Mouse (Mus musculus): Measurements from ENCODE around the gene Scd3. TPM values are rescaled to one million over a fixed set of nuclear protein-coding genes. Genes with fewer than 3 reads are reported as not detected.

Gene Scd3
- total and polyA plus RNA-seq, 2 experiments from 2014 or later = 0.14 TPM; not detected in 1

GRCm38 (mm10) chr19:44286109-44286508, 83.0 kb downstream of the Scd3 start:
- Histone ChIP-seq H3K9me3 (replicated peaks; ENCODE audit: control insufficient read depth, low read length) (no peaks in the 10 kb centered on the region), H3K27me3 (ENCODE audit: control insufficient read depth, insufficient read depth, low read length) (no peaks in the 10 kb centered on the region), H3K27ac (ENCODE audit: low read depth) (no peak overlapping the region), H3K36me3 (replicated peaks; ENCODE audit: control insufficient read depth, insufficient read depth, low read length) (no peaks in the 10 kb centered on the region), H3K4me3 (ENCODE audit: low read depth, low read length) (no peak overlapping the region), H3K4me1 (ENCODE audit: control insufficient read depth, insufficient read depth) (peaks cover 41% of the 10 kb centered on the region), H3K9ac (replicated peaks; ENCODE audit: low read depth, low read length) (no peak overlapping the region), H3K4me2 (ENCODE audit: low read depth, low read length) (no peak overlapping the region)
- DNase-seq (ENCODE audit: low spot score) (no peak), ATAC-seq (ENCODE audit: insufficient read depth, low read depth) (no peak)
- TF ChIP-seq EP300 (IDR thresholded peaks at IDR 0.05; ENCODE audit: low read depth) = no peak
- TF ChIP-seq CTCF (IDR thresholded peaks at IDR 0.05; ENCODE audit: low read depth) = no peak
- WGBS = 56% methylated on average over 2 of the region's 2 CpGs

- Histone ChIP-seq H3K36me3 (replicated peaks; ENCODE audit: control insufficient read depth, insufficient read depth, low read length) (no peaks in the 10 kb centered on the region), H3K4me1 (ENCODE audit: control insufficient read depth, insufficient read depth) (peaks cover 44% of the 10 kb centered on the region), H3K27me3 (ENCODE audit: control insufficient read depth, insufficient read depth, low read length) (no peaks in the 10 kb centered on the region), H3K4me2 (ENCODE audit: low read depth, low read length) (no peak overlapping the region), H3K9ac (replicated peaks; ENCODE audit: low read depth, low read length) (no peak overlapping the region), H3K4me3 (ENCODE audit: low read depth, low read length) (no peak overlapping the region), H3K27ac (ENCODE audit: low read depth) (peak overlapping the region; percentile 4; the same call in 1 of the 2 replicates), H3K9me3 (replicated peaks; ENCODE audit: control insufficient read depth, low read length) (no peaks in the 10 kb centered on the region)
- 43% methylated on average over 11 of the region's 11 CpGs for WGBS
- no peak for DNase-seq (ENCODE audit: low spot score)
- TF ChIP-seq CTCF (IDR thresholded peaks at IDR 0.05; ENCODE audit: low read depth) (no peak), EP300 (IDR thresholded peaks at IDR 0.05; ENCODE audit: low read depth) (no peak)
- no peak for ATAC-seq (ENCODE audit: insufficient read depth, low read depth)
Observed at GRCm38 (mm10) chr19:44287415-44288110, 84.5 kb downstream of the Scd3 start.

GRCm38 (mm10) chr19:44292083-44292482, 89.0 kb downstream of the Scd3 start:
- TF ChIP-seq CTCF (IDR thresholded peaks at IDR 0.05; ENCODE audit: low read depth) (no peak), EP300 (IDR thresholded peaks at IDR 0.05; ENCODE audit: low read depth) (no peak)
- H3K9me3 ChIP-seq (replicated peaks; ENCODE audit: control insufficient read depth, low read length) = no peaks in the 10 kb centered on the region
- H3K27me3 ChIP-seq (ENCODE audit: control insufficient read depth, insufficient read depth, low read length) = no peaks in the 10 kb centered on the region
- peak overlapping the region; percentile 87 for H3K27ac ChIP-seq (ENCODE audit: low read depth)
- no peak overlapping the region; the same call in 1 of the 2 replicates for H3K9ac ChIP-seq (replicated peaks; ENCODE audit: low read depth, low read length)
- H3K4me3 ChIP-seq (ENCODE audit: low read depth, low read length) = no peak overlapping the region
- no peak for ATAC-seq (ENCODE audit: insufficient read depth, low read depth)
- no peak overlapping the region for H3K4me2 ChIP-seq (ENCODE audit: low read depth, low read length)
- 81% methylated on average over 2 of the region's 2 CpGs for WGBS
- DNase-seq (ENCODE audit: low spot score) = no peak
- peaks cover 48% of the 10 kb centered on the region for H3K4me1 ChIP-seq (ENCODE audit: control insufficient read depth, insufficient read depth)
- no peaks in the 10 kb centered on the region; the same call in 1 of the 2 replicates for H3K36me3 ChIP-seq (replicated peaks; ENCODE audit: control insufficient read depth, insufficient read depth, low read length)

- Histone ChIP-seq H3K4me2 (ENCODE audit: low read depth, low read length) (peak overlapping the region; percentile 91; the same call in 1 of the 2 replicates), H3K4me1 (ENCODE audit: control insufficient read depth, insufficient read depth) (peaks cover 48% of the 10 kb centered on the region), H3K9me3 (replicated peaks; ENCODE audit: control insufficient read depth, low read length) (no peaks in the 10 kb centered on the region), H3K27me3 (ENCODE audit: control insufficient read depth, insufficient read depth, low read length) (no peaks in the 10 kb centered on the region), H3K36me3 (replicated peaks; ENCODE audit: control insufficient read depth, insufficient read depth, low read length) (no peaks in the 10 kb centered on the region; the same call in 1 of the 2 replicates), H3K27ac (ENCODE audit: low read depth) (peak overlapping the region; percentile 87), H3K4me3 (ENCODE audit: low read depth, low read length) (no peak overlapping the region), H3K9ac (replicated peaks; ENCODE audit: low read depth, low read length) (no peak overlapping the region; the same call in 1 of the 2 replicates)
- DNase-seq (ENCODE audit: low spot score) (no peak), ATAC-seq (ENCODE audit: insufficient read depth, low read depth) (no peak)
- TF ChIP-seq EP300 (IDR thresholded peaks at IDR 0.05; ENCODE audit: low read depth) = no peak
- TF ChIP-seq CTCF (IDR thresholded peaks at IDR 0.05; ENCODE audit: low read depth) = no peak
- WGBS = 51% methylated on average over 3 of the region's 3 CpGs
Observed at GRCm38 (mm10) chr19:44292483-44292882, 89.4 kb downstream of the Scd3 start.

- H3K9ac ChIP-seq (replicated peaks; ENCODE audit: low read depth, low read length) = peak within 1 kb of the TSS; percentile 68
- H3K27me3 ChIP-seq (ENCODE audit: control insufficient read depth, insufficient read depth, low read length) = no peaks in the 10 kb centered on the region
- DNase-seq (ENCODE audit: low spot score) = no peak
- no peak for TF ChIP-seq EP300 (IDR thresholded peaks at IDR 0.05; ENCODE audit: low read depth)
- no peak for TF ChIP-seq CTCF (IDR thresholded peaks at IDR 0.05; ENCODE audit: low read depth)
- H3K4me2 ChIP-seq (ENCODE audit: low read depth, low read length) = peak within 1 kb of the TSS; percentile 91
- WGBS = 2% methylated on average over 21 of the region's 21 CpGs
- peaks cover 5% of the 10 kb centered on the region for H3K36me3 ChIP-seq (replicated peaks; ENCODE audit: control insufficient read depth, insufficient read depth, low read length)
- peak within 1 kb of the TSS; percentile 87 for H3K27ac ChIP-seq (ENCODE audit: low read depth)
- H3K4me3 ChIP-seq (ENCODE audit: low read depth, low read length) = peak within 1 kb of the TSS; percentile 79
- ATAC-seq (ENCODE audit: insufficient read depth, low read depth) = peak; percentile 30
- H3K9me3 ChIP-seq (replicated peaks; ENCODE audit: control insufficient read depth, low read length) = no peaks in the 10 kb centered on the region
- peaks cover 50% of the 10 kb centered on the region for H3K4me1 ChIP-seq (ENCODE audit: control insufficient read depth, insufficient read depth)
Observed at GRCm38 (mm10) chr19:44292941-44293768, 90.1 kb downstream of the Scd3 start, which contains the start of gene Scd2. TSS of gene Scd2 (plus strand) at chr19:44293674.

Other genes starting within 250 kb of the Scd3 start
- gene Cpn1, start 216.7 kb upstream of the Scd3 start, total RNA-seq (2014; rRNA removed; ENCODE audit: low replicate concordance) = not detected in 2 replicates
- gene Cpn1, start 216.7 kb upstream of the Scd3 start, polyA plus RNA-seq (2015; fragmentation: Nextera tagmentation; extraction: Ambion mirVana) = 0.12 and 0.15 TPM in 2 replicates
- not detected in 2 replicates for gene Cyp2c23, start 174.1 kb upstream of the Scd3 start, total RNA-seq (2014; rRNA removed; ENCODE audit: low replicate concordance)
- not detected in 2 replicates for gene Cyp2c23, start 174.1 kb upstream of the Scd3 start, polyA plus RNA-seq (2015; fragmentation: Nextera tagmentation; extraction: Ambion mirVana)
- gene Erlin1, start 133.5 kb upstream of the Scd3 start, total RNA-seq (2014; rRNA removed; ENCODE audit: low replicate concordance) = 2.4 and 3.4 TPM in 2 replicates
- 6.1 and 7.0 TPM in 2 replicates for gene Erlin1, start 133.5 kb upstream of the Scd3 start, polyA plus RNA-seq (2015; fragmentation: Nextera tagmentation; extraction: Ambion mirVana)
- 14.7 and 47.1 TPM in 2 replicates for gene Chuk, start 95.8 kb upstream of the Scd3 start, total RNA-seq (2014; rRNA removed; ENCODE audit: low replicate concordance)
- 19.3 TPM in 2 replicates for gene Chuk, start 95.8 kb upstream of the Scd3 start, polyA plus RNA-seq (2015; fragmentation: Nextera tagmentation; extraction: Ambion mirVana)
- 12.5 and 16.0 TPM in 2 replicates for gene Cwf19l1, start 67.4 kb upstream of the Scd3 start, total RNA-seq (2014; rRNA removed; ENCODE audit: low replicate concordance)
- 9.8 and 10.7 TPM in 2 replicates for gene Cwf19l1, start 67.4 kb upstream of the Scd3 start, polyA plus RNA-seq (2015; fragmentation: Nextera tagmentation; extraction: Ambion mirVana)
- 3.8 and 8.2 TPM in 2 replicates for gene Bloc1s2, start 56.8 kb upstream of the Scd3 start, total RNA-seq (2014; rRNA removed; ENCODE audit: low replicate concordance)
- 43.4 and 49.7 TPM in 2 replicates for gene Bloc1s2, start 56.8 kb upstream of the Scd3 start, polyA plus RNA-seq (2015; fragmentation: Nextera tagmentation; extraction: Ambion mirVana)
- gene Pkd2l1, start 10.8 kb upstream of the Scd3 start, total RNA-seq (2014; rRNA removed; ENCODE audit: low replicate concordance) = not detected in 2 replicates
- not detected in 2 replicates for gene Pkd2l1, start 10.8 kb upstream of the Scd3 start, polyA plus RNA-seq (2015; fragmentation: Nextera tagmentation; extraction: Ambion mirVana)
- gene Scd2, start 90.4 kb downstream of the Scd3 start, total RNA-seq (2014; rRNA removed; ENCODE audit: low replicate concordance) = 307 and 374 TPM in 2 replicates
- 47.5 and 61.2 TPM in 2 replicates for gene Scd2, start 90.4 kb downstream of the Scd3 start, polyA plus RNA-seq (2015; fragmentation: Nextera tagmentation; extraction: Ambion mirVana)
- gene Scd4, start 129.8 kb downstream of the Scd3 start, total RNA-seq (2014; rRNA removed; ENCODE audit: low replicate concordance) = 10.8 and 37.4 TPM in 2 replicates
- 30.8 and 38.2 TPM in 2 replicates for gene Scd4, start 129.8 kb downstream of the Scd3 start, polyA plus RNA-seq (2015; fragmentation: Nextera tagmentation; extraction: Ambion mirVana)
- gene Scd1, start 204.6 kb downstream of the Scd3 start, total RNA-seq (2014; rRNA removed; ENCODE audit: low replicate concordance) = 6.2 and 9.8 TPM in 2 replicates
- gene Scd1, start 204.6 kb downstream of the Scd3 start, polyA plus RNA-seq (2015; fragmentation: Nextera tagmentation; extraction: Ambion mirVana) = 0.66 and 1.2 TPM in 2 replicates

All from heart, postnatal 0 days (tissue).